Mouse (Mus musculus): ENCODE measurements at regions not wholly inside any gene's neighbourhood (a gene's known extent, or its start where the extent isn't known, plus 50 kb on each side); places are given as distances from the start of the nearest gene placed in this dataset.

- Histone ChIP-seq H3K4me3 (ENCODE audit: low read depth, low read length) (no peak overlapping the region), H3K9ac (ENCODE audit: low read depth, low read length) (no peak overlapping the region), H3K9me3 (ENCODE audit: control insufficient read depth) (no peaks in the 10 kb centered on the region), H3K27me3 (replicated peaks; ENCODE audit: control insufficient read depth, insufficient read depth, low read length) (no peaks in the 10 kb centered on the region), H3K4me1 (replicated peaks; ENCODE audit: control insufficient read depth, insufficient read depth, low read length) (0 out of 2 replicates have a peak, but pooled peaks cover 5% of the 10 kb centered on the region), H3K27ac (ENCODE audit: low read depth, low read length) (no peak overlapping the region), H3K4me2 (replicated peaks; ENCODE audit: low read depth) (no peak overlapping the region), H3K36me3 (ENCODE audit: control insufficient read depth, insufficient read depth) (no peaks in the 10 kb centered on the region)
- WGBS = 39% methylated on average over 5 of the region's 5 CpGs
- peak; percentile 79 for TF ChIP-seq CTCF (IDR thresholded peaks at IDR 0.05; ENCODE audit: low read depth)
- ATAC-seq = no peak
Observed at GRCm38 (mm10) chr15:37133916-37134315, 126.3 kb upstream of the Zfp706 start.

DNA sequence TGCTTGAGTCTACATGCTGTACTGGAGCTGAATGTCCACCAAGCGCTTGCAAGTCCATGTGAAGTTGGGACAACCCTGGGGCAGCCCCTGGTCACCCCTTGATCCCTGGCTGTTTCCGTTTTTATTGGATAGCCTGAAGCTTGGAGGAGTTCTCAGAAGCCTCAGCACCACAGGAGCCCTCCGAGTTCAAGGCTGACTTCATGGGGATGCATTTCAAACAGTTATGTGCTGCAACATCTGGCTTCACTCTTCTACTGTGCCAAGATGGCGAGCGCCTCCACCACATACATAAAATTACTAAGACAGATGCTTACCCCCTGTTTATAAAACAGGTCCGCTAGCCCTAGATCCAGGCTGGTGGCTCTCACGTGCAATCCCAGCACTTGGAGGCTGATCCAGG is 120.1 kb upstream of the Zfp706 start:
- Histone ChIP-seq H3K27me3 (replicated peaks; ENCODE audit: control insufficient read depth, insufficient read depth, low read length) (no peaks in the 10 kb centered on the region), H3K9ac (ENCODE audit: low read depth, low read length) (no peak overlapping the region), H3K9me3 (ENCODE audit: control insufficient read depth) (no peaks in the 10 kb centered on the region), H3K27ac (ENCODE audit: low read depth, low read length) (no peak overlapping the region), H3K36me3 (ENCODE audit: control insufficient read depth, insufficient read depth) (no peaks in the 10 kb centered on the region), H3K4me2 (replicated peaks; ENCODE audit: low read depth) (no peak overlapping the region), H3K4me1 (replicated peaks; ENCODE audit: control insufficient read depth, insufficient read depth, low read length) (no peaks in the 10 kb centered on the region), H3K4me3 (ENCODE audit: low read depth, low read length) (no peak overlapping the region)
- ATAC-seq = no peak
- TF ChIP-seq CTCF (IDR thresholded peaks at IDR 0.05; ENCODE audit: low read depth) = no peak
- WGBS = 70% methylated on average over 7 of the region's 7 CpGs

DNA sequence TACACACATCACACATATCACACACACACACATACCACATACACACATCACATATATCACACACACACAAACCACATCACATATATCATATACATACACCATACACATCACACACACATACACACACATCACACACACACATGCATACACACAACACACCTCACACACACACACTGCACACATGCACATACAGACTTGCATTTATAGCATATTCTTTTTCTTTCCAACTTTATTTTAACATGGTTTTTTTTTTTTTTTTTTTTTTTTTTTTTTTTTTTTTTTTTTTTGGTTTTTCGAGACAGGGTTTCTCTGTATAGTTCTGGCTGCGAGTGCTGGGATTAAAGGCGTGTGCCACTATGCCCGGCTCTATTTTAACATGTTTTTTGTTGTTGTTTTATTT is 119.6 kb upstream of the Zfp706 start:
- Histone ChIP-seq H3K4me1 (replicated peaks; ENCODE audit: control insufficient read depth, insufficient read depth, low read length) (no peaks in the 10 kb centered on the region), H3K4me2 (replicated peaks; ENCODE audit: low read depth) (no peak overlapping the region), H3K36me3 (ENCODE audit: control insufficient read depth, insufficient read depth) (no peaks in the 10 kb centered on the region), H3K9ac (ENCODE audit: low read depth, low read length) (no peak overlapping the region), H3K27ac (ENCODE audit: low read depth, low read length) (no peak overlapping the region), H3K27me3 (replicated peaks; ENCODE audit: control insufficient read depth, insufficient read depth, low read length) (no peaks in the 10 kb centered on the region), H3K4me3 (ENCODE audit: low read depth, low read length) (no peak overlapping the region), H3K9me3 (ENCODE audit: control insufficient read depth) (no peaks in the 10 kb centered on the region)
- no peak for TF ChIP-seq CTCF (IDR thresholded peaks at IDR 0.05; ENCODE audit: low read depth)
- WGBS = 93% methylated on average over 4 of the region's 4 CpGs
- no peak for ATAC-seq

- H3K9ac ChIP-seq (ENCODE audit: low read depth, low read length) = no peak overlapping the region
- no peak overlapping the region for H3K4me3 ChIP-seq (ENCODE audit: low read depth, low read length)
- H3K27me3 ChIP-seq (replicated peaks; ENCODE audit: control insufficient read depth, insufficient read depth, low read length) = no peaks in the 10 kb centered on the region
- no peaks in the 10 kb centered on the region for H3K4me1 ChIP-seq (replicated peaks; ENCODE audit: control insufficient read depth, insufficient read depth, low read length)
- H3K4me2 ChIP-seq (replicated peaks; ENCODE audit: low read depth) = no peak overlapping the region
- 70% methylated on average over 4 of the region's 4 CpGs for WGBS
- TF ChIP-seq CTCF (IDR thresholded peaks at IDR 0.05; ENCODE audit: low read depth) = peak; percentile 36
- ATAC-seq = no peak
- no peaks in the 10 kb centered on the region for H3K36me3 ChIP-seq (ENCODE audit: control insufficient read depth, insufficient read depth)
- H3K27ac ChIP-seq (ENCODE audit: low read depth, low read length) = no peak overlapping the region
- H3K9me3 ChIP-seq (ENCODE audit: control insufficient read depth) = no peaks in the 10 kb centered on the region
Observed at GRCm38 (mm10) chr15:37125823-37126222, 118.2 kb upstream of the Zfp706 start.

- Histone ChIP-seq H3K27me3 (replicated peaks; ENCODE audit: control insufficient read depth, insufficient read depth, low read length) (no peaks in the 10 kb centered on the region), H3K4me2 (replicated peaks; ENCODE audit: low read depth) (no peak overlapping the region), H3K9me3 (ENCODE audit: control insufficient read depth) (no peaks in the 10 kb centered on the region), H3K9ac (ENCODE audit: low read depth, low read length) (no peak overlapping the region), H3K4me1 (replicated peaks; ENCODE audit: control insufficient read depth, insufficient read depth, low read length) (no peaks in the 10 kb centered on the region), H3K36me3 (ENCODE audit: control insufficient read depth, insufficient read depth) (no peaks in the 10 kb centered on the region), H3K4me3 (ENCODE audit: low read depth, low read length) (no peak overlapping the region), H3K27ac (ENCODE audit: low read depth, low read length) (no peak overlapping the region)
- no peak for TF ChIP-seq CTCF (IDR thresholded peaks at IDR 0.05; ENCODE audit: low read depth)
- no peak for ATAC-seq
- 85% methylated on average over 2 of the region's 2 CpGs for WGBS
Observed at GRCm38 (mm10) chr15:37124951-37125350, 117.4 kb upstream of the Zfp706 start.

DNA sequence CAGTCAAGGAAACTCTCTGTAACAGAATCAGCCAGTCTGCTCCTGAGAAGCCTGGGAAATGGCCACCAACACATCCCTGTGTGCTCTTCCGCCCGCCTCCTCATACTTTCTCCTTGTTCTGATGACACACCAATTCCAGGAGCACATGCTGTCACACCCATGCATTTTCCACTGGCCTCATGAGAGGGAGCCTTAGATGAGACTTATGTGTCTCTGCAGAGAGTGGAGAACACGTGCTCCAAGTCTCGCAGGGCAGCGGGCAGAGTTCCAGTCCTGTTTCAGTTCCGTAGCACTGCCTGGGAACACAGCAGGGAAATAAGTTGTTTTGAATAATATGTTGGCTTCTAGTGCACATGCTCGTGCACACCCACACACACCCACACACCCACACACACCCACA is 116.7 kb upstream of the Zfp706 start:
- H3K27me3 ChIP-seq (replicated peaks; ENCODE audit: control insufficient read depth, insufficient read depth, low read length) = no peaks in the 10 kb centered on the region
- TF ChIP-seq CTCF (IDR thresholded peaks at IDR 0.05; ENCODE audit: low read depth) = no peak
- H3K4me3 ChIP-seq (ENCODE audit: low read depth, low read length) = no peak overlapping the region
- H3K4me1 ChIP-seq (replicated peaks; ENCODE audit: control insufficient read depth, insufficient read depth, low read length) = no peaks in the 10 kb centered on the region
- peak overlapping the region; percentile 35 for H3K4me2 ChIP-seq (replicated peaks; ENCODE audit: low read depth)
- no peak for ATAC-seq
- H3K27ac ChIP-seq (ENCODE audit: low read depth, low read length) = no peak overlapping the region
- no peak overlapping the region for H3K9ac ChIP-seq (ENCODE audit: low read depth, low read length)
- no peaks in the 10 kb centered on the region for H3K9me3 ChIP-seq (ENCODE audit: control insufficient read depth)
- no peaks in the 10 kb centered on the region for H3K36me3 ChIP-seq (ENCODE audit: control insufficient read depth, insufficient read depth)
- 54% methylated on average over 7 of the region's 7 CpGs for WGBS

DNA sequence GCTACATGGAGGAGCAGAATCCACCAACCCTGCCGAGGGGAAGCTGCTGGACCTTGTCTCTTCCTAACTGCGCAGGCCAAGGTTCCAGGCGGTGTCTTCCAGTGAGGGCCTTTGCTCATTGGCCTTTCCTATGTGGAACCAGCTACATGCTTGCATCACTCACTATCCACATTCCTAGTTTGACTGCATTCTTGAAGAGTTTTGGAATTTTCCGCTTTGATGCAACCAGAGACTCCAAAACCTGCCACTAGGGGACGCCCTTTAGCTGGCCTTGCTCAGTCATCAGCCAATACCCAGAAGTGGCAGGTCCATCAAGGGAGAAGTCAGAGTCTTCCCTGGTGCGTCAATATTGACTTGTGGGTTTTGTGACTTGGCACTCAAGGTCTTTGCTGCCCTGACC is 112.8 kb upstream of the Zfp706 start:
- Histone ChIP-seq H3K4me2 (replicated peaks; ENCODE audit: low read depth) (0 out of 2 replicates have a peak overlapping the region, but pooled peaks have one; percentile 3), H3K9ac (ENCODE audit: low read depth, low read length) (no peak overlapping the region), H3K36me3 (ENCODE audit: control insufficient read depth, insufficient read depth) (no peaks in the 10 kb centered on the region), H3K4me3 (ENCODE audit: low read depth, low read length) (no peak overlapping the region), H3K27me3 (replicated peaks; ENCODE audit: control insufficient read depth, insufficient read depth, low read length) (no peaks in the 10 kb centered on the region), H3K4me1 (replicated peaks; ENCODE audit: control insufficient read depth, insufficient read depth, low read length) (no peaks in the 10 kb centered on the region), H3K9me3 (ENCODE audit: control insufficient read depth) (no peaks in the 10 kb centered on the region), H3K27ac (ENCODE audit: low read depth, low read length) (no peak overlapping the region)
- peak; percentile 76 for ATAC-seq
- TF ChIP-seq CTCF (IDR thresholded peaks at IDR 0.05; ENCODE audit: low read depth) = peak; percentile 99
- WGBS = 15% methylated on average over 6 of the region's 6 CpGs
